Mouse (Mus musculus) CH12.LX (cell line): ENCODE data around the gene Glis3.

Source experiments
- BHLHE40 ChIP-seq: IDR thresholded peaks from 2 replicates; pipeline ENCODE4 v1.6.1; 2011; ENCODE audit warnings: mild to moderate bottlenecking, low read depth, low read length, improper control_type of control experiment
- CHD2 ChIP-seq: IDR thresholded peaks from 2 replicates; pipeline ENCODE4 v1.6.1; 2011; ENCODE audit warnings: low read length, improper control_type of control experiment
- CTCF ChIP-seq, 2 experiments: IDR thresholded peaks in 1 of 2; conservative IDR thresholded peaks in 1 of 2; 2 replicates each; pipeline ENCODE4 v1.5.1; 2011 to 2012; ENCODE audit warnings: low read depth in 2 of 2, low read length in 2 of 2, improper control_type of control experiment in 1 of 2, inconsistent platforms in 1 of 2, mild to moderate bottlenecking in 1 of 2, moderate library complexity in 1 of 2
- MYC ChIP-seq: IDR thresholded peaks from 2 replicates; pipeline ENCODE4 v1.6.1; 2011; ENCODE audit warnings: low read depth, mild to moderate bottlenecking, improper control_type of control experiment, low read length
- POLR2A ChIP-seq: IDR thresholded peaks from 2 replicates; pipeline ENCODE4 v1.6.1; 2011; ENCODE audit warnings: low read depth, mild to moderate bottlenecking, improper control_type of control experiment, low read length
- POLR2AphosphoS2 ChIP-seq: IDR thresholded peaks from 2 replicates; pipeline ENCODE4 v1.6.1; 2011; ENCODE audit warnings: low read depth, low read length, improper control_type of control experiment
- SIN3A ChIP-seq: IDR thresholded peaks from 2 replicates; pipeline ENCODE4 v1.6.1; 2012; ENCODE audit warnings: low read length, improper control_type of control experiment, inconsistent platforms
- UBTF ChIP-seq: IDR thresholded peaks from 2 replicates; pipeline ENCODE4 v1.6.1; 2012; ENCODE audit warnings: low read depth, mild to moderate bottlenecking, inconsistent platforms, low read length, improper control_type of control experiment, moderate library complexity

DNA sequence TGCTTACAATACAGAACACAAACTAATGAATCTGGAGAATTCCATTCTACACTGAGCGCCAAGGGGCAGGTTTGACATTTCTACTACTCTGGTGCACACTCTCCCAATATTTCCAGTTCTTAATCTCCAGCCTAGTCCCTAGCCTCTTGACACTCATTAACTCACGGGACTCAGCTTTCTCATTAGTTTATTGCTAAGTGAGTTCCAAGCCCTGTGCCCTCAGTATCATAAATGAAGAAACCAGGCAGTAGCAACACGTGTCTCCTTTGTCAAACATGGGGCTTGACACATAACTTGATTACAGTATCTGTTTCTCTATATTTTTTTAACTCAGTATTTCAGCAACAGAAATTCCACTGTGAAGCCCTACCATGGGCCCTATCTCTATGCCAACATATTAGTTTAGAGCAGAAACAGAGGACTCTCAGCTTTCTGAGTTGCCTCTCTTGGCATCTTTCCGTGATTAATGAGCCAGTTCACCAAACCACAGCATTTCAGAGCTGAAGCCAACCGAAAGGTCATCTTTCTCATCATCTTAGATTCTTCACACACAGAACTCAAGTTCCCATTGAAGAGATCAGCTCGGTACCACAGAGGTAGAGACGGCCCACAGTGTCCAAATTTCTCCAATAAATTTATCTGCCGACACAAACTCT lies 186.1 kb downstream of the Glis3 start:
- TF ChIP-seq SIN3A: no peak
- no peak for TF ChIP-seq MYC
- TF ChIP-seq BHLHE40: no peak
- TF ChIP-seq CTCF (conservative IDR thresholded peaks at IDR 0.05 in 1 of 2, IDR thresholded peaks at IDR 0.05 in 1 of 2; ENCODE audit: low read depth in 2 of 2, low read length in 2 of 2): no peak
- no peak for TF ChIP-seq UBTF
- no peak for TF ChIP-seq POLR2A
- TF ChIP-seq POLR2AphosphoS2: no peak
- TF ChIP-seq CHD2: no peak
